Mouse (Mus musculus) heart, embryonic 14.5 days (tissue): ENCODE data around the gene Smco4. TPM values are rescaled to one million over a fixed set of nuclear protein-coding genes. Genes with fewer than 3 reads are reported as not detected.

Experiments used
- ATAC-seq: fragments of 200-750 bp; cut with Nextera tagmentation; 2 replicates; pipeline ENCODE4 v1.8.0; 2017; ENCODE audit warnings: low read depth, moderate TSS enrichment; ENCODE audit not compliant: insufficient number of reproducible peaks, insufficient read depth, low FRiP score
- H3K27ac ChIP-seq, 2 experiments: fragments of 200-500 bp in 1 of 2; fragments of 300-500 bp in 1 of 2; sonication (generic) in 1 of 2; replicated peaks in 1 of 2; 2 replicates each; pipeline ENCODE4 v1.5.1; 2012 to 2014; ENCODE audit warnings: low read depth in 2 of 2, low read length in 2 of 2, control low read depth in 1 of 2, mild to moderate bottlenecking in 1 of 2, mixed read lengths in 1 of 2; ENCODE audit not compliant: control insufficient read depth in 1 of 2, insufficient read depth in 1 of 2
- H3K27me3 ChIP-seq: fragments of 300-500 bp; sonication (generic); 2 replicates; pipeline ENCODE4 v1.6.1; 2014; ENCODE audit warnings: mild to moderate bottlenecking, low read length, control low read depth; ENCODE audit not compliant: control insufficient read depth, insufficient read depth
- H3K36me3 ChIP-seq: fragments of 300-500 bp; sonication (generic); 2 replicates; pipeline ENCODE4 v1.6.1; 2014; ENCODE audit warnings: mild to moderate bottlenecking, control low read depth, low read length, mixed read lengths; ENCODE audit not compliant: control insufficient read depth, insufficient read depth
- H3K4me1 ChIP-seq, 2 experiments: fragments of 200-500 bp in 1 of 2; fragments of 300-500 bp in 1 of 2; sonication (generic) in 1 of 2; 2 replicates each; pipeline ENCODE4 v1.6.1; 2012 to 2014; ENCODE audit warnings: low read length in 2 of 2, control low read depth in 1 of 2, mixed read lengths in 1 of 2; ENCODE audit not compliant: control insufficient read depth in 2 of 2, insufficient read depth in 2 of 2
- H3K4me2 ChIP-seq: fragments of 300-500 bp; sonication (generic); 2 replicates; pipeline ENCODE4 v1.6.1; 2014; ENCODE audit warnings: mild to moderate bottlenecking, low read length
- H3K4me3 ChIP-seq, 2 experiments: fragments of 200-500 bp in 1 of 2; fragments of 300-500 bp in 1 of 2; sonication (generic) in 1 of 2; 2 replicates each; pipeline ENCODE4 v1.5.1; 2012 to 2014; ENCODE audit warnings: low read length in 2 of 2, mild to moderate bottlenecking in 2 of 2, control low read depth in 1 of 2, low read depth in 1 of 2, moderate library complexity in 1 of 2; ENCODE audit not compliant: control insufficient read depth in 1 of 2, insufficient read depth in 1 of 2
- H3K9ac ChIP-seq: fragments of 300-500 bp; sonication (generic); 2 replicates; pipeline ENCODE4 v1.6.1; 2014; ENCODE audit warnings: mild to moderate bottlenecking, low read length
- H3K9me3 ChIP-seq: fragments of 300-500 bp; sonication (generic); 2 replicates; pipeline ENCODE4 v1.6.1; 2016; ENCODE audit warnings: low read length, control low read depth; ENCODE audit not compliant: control insufficient read depth
- WGBS: fragments of 180-500 bp; shearing (Covaris S2); extraction: QIAGEN DNeasy Blood & Tissue Kit; methylation state at CpG from one replicate; pipeline ENCODE4 v1.1.7; 2014; 5-methylcytosine and 5-hydroxymethylcytosine counted together
- polyA plus RNA-seq: library from polyadenylated mRNA; unstranded; fragments of >200 nt; fragmentation: Nextera tagmentation; extraction: Ambion mirVana; gene quantifications from 2 replicates; pipeline ENCODE4 v1.2.1, GENCODE M21; 2014

The Smco4 gene
- 2.1 and 2.8 TPM in 2 replicates for polyA plus RNA-seq

DNA sequence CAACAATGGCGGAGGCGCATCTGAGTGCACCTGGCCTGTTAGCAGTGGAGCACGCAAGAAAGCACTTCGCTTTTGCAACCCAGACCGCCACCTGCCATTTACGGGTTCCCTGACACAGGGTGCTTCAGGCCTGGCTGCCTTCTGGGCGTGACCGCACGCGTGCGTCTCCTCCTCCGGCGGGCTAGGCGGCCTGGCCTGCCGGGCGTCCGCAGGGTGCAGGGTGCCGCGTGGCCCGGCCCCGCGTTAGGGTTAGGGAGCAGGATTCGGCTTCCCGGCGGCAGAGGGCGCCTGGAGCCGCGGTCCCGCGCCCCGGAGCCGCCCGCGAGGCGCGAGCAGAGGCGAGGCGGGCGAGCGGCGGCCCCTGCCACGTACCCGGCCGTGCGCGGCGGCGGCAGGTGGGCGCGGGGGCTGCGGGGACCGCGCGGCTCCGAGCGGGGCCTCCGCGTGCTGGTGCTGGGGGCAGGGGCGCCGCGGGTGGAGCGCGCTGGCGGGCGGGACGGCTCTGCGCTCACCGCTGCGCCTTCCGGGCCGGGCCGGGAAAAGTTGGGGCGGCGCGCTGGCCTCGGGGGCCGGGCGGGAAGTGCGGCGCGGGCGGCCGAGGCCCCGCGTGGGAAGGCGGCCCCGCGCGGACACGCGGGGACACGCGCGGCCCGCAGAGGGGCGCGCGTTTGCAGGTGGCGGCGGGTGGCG, at the start of gene Smco4:
Smco4 (plus strand) TSS at position 198 of the 690 bp plus-strand sequence.
- 1% methylated on average over 91 of the region's 101 CpGs for WGBS
- peak within 1 kb of the TSS; percentile 79 to 84 for H3K4me3 ChIP-seq
- no peaks in the 10 kb centered on the region for H3K36me3 ChIP-seq
- peak; percentile 75 for ATAC-seq
- no peaks in the 10 kb centered on the region for H3K9me3 ChIP-seq
- peak within 1 kb of the TSS in 1 of 2 experiments; percentile 37; a peak in 1 of 4 replicates for H3K27ac ChIP-seq
- peak within 1 kb of the TSS; percentile 90 for H3K9ac ChIP-seq
- H3K4me1 ChIP-seq = peaks cover 9 to 25% of the 10 kb centered on the region in 2 experiments
- H3K27me3 ChIP-seq = peaks cover 3% of the 10 kb centered on the region; the same call in 1 of the 2 replicates
- H3K4me2 ChIP-seq = peak within 1 kb of the TSS; percentile 96

DNA sequence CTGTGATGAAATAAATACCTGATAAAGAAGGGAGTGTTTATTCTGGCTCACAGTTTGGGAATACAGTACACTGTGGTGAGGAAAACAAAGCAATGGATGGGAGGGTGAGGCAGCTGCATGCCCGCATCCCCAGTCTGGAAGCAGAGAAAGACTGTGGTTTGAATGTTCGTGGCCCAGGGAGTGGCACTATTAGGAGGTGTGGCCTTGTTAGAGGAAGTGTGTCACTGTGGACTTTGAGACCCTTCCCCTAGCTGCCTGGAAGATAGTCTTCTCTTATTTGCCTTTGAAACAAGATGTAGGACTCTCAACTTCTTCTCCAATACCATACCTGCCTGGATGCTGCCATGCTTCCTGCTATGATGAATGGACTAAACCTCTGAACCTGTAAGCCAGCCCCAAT, 45.8 kb upstream of the Smco4 start:
- no peaks in the 10 kb centered on the region for H3K9me3 ChIP-seq
- H3K27me3 ChIP-seq = no peaks in the 10 kb centered on the region
- no peak overlapping the region for H3K9ac ChIP-seq
- no peaks in the 10 kb centered on the region for H3K36me3 ChIP-seq
- H3K4me2 ChIP-seq = no peak overlapping the region
- WGBS = 48% methylated on average over 2 of the region's 2 CpGs
- H3K4me1 ChIP-seq = no peaks in the 10 kb centered on the region
- no peak for ATAC-seq
- H3K27ac ChIP-seq = no peak overlapping the region
- H3K4me3 ChIP-seq = no peak overlapping the region

DNA sequence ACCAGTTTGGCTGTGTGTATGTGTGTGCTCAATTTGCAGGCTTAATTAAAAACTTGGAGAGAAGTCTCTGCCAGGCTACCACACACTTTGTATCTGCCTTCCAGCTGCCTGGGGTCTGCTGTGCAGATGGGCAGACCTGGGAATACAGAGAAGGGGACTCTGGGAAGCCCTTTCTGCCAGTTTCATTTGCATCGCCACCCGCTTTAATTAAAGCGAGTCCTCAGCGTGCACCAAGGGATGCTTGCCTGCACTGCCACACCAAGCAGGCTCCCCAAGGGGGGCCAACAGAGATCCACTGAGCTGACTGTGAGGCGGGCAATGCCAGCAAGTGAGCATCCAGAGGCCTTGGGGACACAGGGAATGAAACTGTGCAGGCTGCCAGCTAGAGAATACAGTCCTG, 42.3 kb upstream of the Smco4 start:
- Histone ChIP-seq H3K9ac (no peak overlapping the region), H3K4me3 (no peak overlapping the region), H3K27ac (no peak overlapping the region), H3K4me1 (no peaks in the 10 kb centered on the region), H3K4me2 (no peak overlapping the region), H3K27me3 (no peaks in the 10 kb centered on the region), H3K36me3 (no peaks in the 10 kb centered on the region), H3K9me3 (no peaks in the 10 kb centered on the region)
- no peak for ATAC-seq
- WGBS = 56% methylated on average over 5 of the region's 5 CpGs

DNA sequence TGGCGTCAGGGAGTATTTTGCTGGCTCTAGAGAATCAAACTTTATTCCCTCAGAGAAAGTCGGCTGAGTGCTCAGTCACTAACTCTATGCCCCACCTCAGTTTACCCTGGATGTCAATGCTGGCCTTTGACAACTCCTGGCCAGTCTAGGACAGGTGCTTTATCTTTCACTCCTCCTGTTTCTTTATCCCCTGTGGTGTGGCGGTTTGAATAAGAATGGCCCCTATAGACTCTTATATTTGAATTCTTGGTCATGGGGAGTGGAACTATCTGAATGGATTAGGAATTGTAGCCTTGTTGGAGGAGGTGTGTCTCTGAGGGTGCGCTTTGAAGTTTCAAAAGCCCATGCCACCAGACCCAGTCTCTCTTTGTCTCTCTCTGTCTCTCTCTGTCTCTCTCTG, 21.0 kb upstream of the Smco4 start:
- no peak overlapping the region for H3K4me3 ChIP-seq
- no peaks in the 10 kb centered on the region for H3K27me3 ChIP-seq
- H3K4me2 ChIP-seq = no peak overlapping the region
- no peak for ATAC-seq
- H3K4me1 ChIP-seq = no peaks in the 10 kb centered on the region
- H3K9me3 ChIP-seq = no peaks in the 10 kb centered on the region
- H3K27ac ChIP-seq = no peak overlapping the region
- 69% methylated on average over 4 of the region's 4 CpGs for WGBS
- H3K9ac ChIP-seq = no peak overlapping the region
- H3K36me3 ChIP-seq = no peaks in the 10 kb centered on the region

DNA sequence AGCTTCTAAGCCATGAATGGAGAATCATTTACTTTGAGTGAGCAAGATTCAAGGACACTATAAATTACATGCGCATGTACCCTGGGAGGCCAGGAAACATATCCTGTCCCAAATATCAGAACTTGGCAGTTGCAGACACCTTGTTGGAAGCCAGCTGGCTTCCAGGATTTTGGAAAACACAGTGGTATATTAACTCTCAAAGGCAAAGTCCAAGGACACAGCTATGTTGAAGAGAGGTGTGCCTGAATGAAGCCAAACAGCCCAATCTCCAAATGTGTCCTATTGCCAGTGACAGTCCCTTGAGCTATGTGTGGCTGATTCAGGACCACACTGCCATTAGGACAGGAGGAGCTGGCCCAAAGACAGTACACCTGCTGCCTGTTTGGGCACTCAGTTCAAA, 20.0 kb upstream of the Smco4 start:
- H3K9me3 ChIP-seq = no peaks in the 10 kb centered on the region
- H3K27ac ChIP-seq = no peak overlapping the region
- no peak overlapping the region for H3K4me3 ChIP-seq
- H3K4me2 ChIP-seq = no peak overlapping the region
- H3K4me1 ChIP-seq = no peaks in the 10 kb centered on the region
- ATAC-seq = no peak
- WGBS = 89% methylated on average over 1 of the region's 1 CpGs
- H3K9ac ChIP-seq = no peak overlapping the region
- H3K36me3 ChIP-seq = no peaks in the 10 kb centered on the region
- no peaks in the 10 kb centered on the region for H3K27me3 ChIP-seq

DNA sequence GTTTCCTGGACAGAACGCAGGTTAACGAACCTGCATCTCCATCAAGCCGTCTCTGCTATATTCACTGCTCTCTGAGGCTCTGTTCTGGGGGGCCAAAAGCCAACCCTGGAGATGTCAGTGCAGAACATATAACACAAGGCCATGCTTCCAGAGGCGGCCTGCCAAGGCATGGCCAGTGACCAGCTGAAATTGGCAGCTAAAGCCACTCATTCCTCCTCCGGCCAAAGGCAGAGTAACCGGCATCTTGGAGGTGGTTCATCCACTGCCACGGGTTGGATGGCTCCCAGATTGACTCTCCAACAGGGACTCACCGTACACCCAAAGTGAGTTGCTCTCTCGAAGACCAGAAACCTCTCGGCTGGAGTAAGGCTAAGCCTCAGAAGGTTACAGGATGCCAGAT, 15.7 kb upstream of the Smco4 start:
- ATAC-seq = no peak
- Histone ChIP-seq H3K9ac (no peak overlapping the region), H3K4me2 (no peak overlapping the region), H3K27ac (no peak overlapping the region), H3K36me3 (no peaks in the 10 kb centered on the region), H3K4me3 (no peak overlapping the region), H3K4me1 (no peaks in the 10 kb centered on the region), H3K9me3 (no peaks in the 10 kb centered on the region), H3K27me3 (no peaks in the 10 kb centered on the region; the same call in 1 of the 2 replicates)
- 87% methylated on average over 10 of the region's 10 CpGs for WGBS

DNA sequence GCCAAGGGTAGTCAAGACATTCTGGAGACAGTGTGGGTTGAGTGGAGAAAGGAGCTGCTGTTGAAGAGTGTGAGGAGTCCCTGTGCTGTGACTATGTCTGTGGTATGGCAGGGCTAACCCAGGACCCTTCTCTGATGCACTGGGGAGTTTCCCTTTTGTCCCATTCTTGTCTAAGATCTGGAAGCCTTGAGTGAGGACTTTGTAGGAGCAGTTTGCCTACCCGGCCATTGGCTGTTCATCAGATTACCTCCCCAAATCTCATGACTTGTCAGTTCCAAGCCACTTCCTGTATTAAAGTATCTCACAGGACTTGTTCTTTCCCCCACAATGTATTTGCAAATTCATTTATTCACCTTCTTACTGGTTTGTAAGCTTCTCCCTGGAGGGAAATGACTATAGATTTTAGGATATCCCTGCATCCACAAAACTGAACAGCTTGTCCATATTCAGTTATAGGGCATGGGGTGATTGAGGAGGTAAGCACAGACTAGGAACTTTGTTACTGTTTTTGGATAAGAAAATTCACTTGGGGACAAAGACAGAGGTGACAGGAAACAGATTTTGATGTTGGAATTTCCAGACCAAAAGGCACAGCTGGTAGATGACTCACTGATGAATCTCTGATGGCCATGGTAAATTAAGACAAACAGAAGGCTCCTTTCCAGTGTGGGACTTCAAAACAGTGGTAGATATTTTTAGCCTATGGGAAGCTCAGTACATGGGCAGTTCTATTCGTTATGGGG, 5.4 kb upstream of the Smco4 start:
- no peaks in the 10 kb centered on the region for H3K36me3 ChIP-seq
- no peaks in the 10 kb centered on the region for H3K9me3 ChIP-seq
- WGBS = 45% methylated on average over 2 of the region's 2 CpGs
- no peak overlapping the region for H3K4me3 ChIP-seq
- no peak overlapping the region for H3K27ac ChIP-seq
- H3K4me1 ChIP-seq = peaks cover 3 to 5% of the 10 kb centered on the region in 2 experiments; a peak in 3 of 4 replicates
- ATAC-seq = no peak
- peaks cover 2% of the 10 kb centered on the region; the same call in 1 of the 2 replicates for H3K27me3 ChIP-seq
- no peak overlapping the region for H3K4me2 ChIP-seq
- H3K9ac ChIP-seq = no peak overlapping the region
